Mouse (Mus musculus) liver, adult 2 months (tissue): ENCODE results near the gene Cfap97d1. TPM values are rescaled to one million over a fixed set of nuclear protein-coding genes. Genes with fewer than 3 reads are reported as not detected.

ENCODE experiments used
- DNase-seq: peaks from one replicate; pipeline ENCODE4 v3.0.0-alpha.2; 2011; ENCODE audit warnings: low read depth, low spot score; ENCODE audit errors: extremely low read depth
- H3K27ac ChIP-seq: fragments of 200-500 bp; replicated peaks from 2 replicates; pipeline ENCODE4 v1.5.1; 2012; ENCODE audit warnings: low read depth, mild to moderate bottlenecking, control low read depth, inconsistent platforms, low read length; ENCODE audit not compliant: insufficient read depth
- H3K27me3 ChIP-seq: fragments of 200-500 bp; 2 replicates; pipeline ENCODE4 v1.6.1; 2012; ENCODE audit warnings: mild to moderate bottlenecking, moderate library complexity, low read length, inconsistent platforms; ENCODE audit not compliant: control insufficient read depth, insufficient read depth
- H3K36me3 ChIP-seq: fragments of 200-500 bp; 2 replicates; pipeline ENCODE4 v1.6.1; 2012; ENCODE audit warnings: low read length, inconsistent platforms; ENCODE audit not compliant: control insufficient read depth, insufficient read depth
- H3K4me1 ChIP-seq: fragments of 200-500 bp; 2 replicates; pipeline ENCODE4 v1.6.1; 2011; ENCODE audit warnings: low read length; ENCODE audit not compliant: control insufficient read depth, insufficient read depth
- H3K4me3 ChIP-seq: fragments of 200-500 bp; 2 replicates; pipeline ENCODE4 v1.5.1; 2011; ENCODE audit warnings: low read depth, mild to moderate bottlenecking, control low read depth, low read length, moderate library complexity; ENCODE audit not compliant: insufficient read depth
- H3K79me2 ChIP-seq: fragments of 200-500 bp; 2 replicates; pipeline ENCODE4 v1.6.1; 2012; ENCODE audit warnings: inconsistent platforms, mild to moderate bottlenecking, low read length, moderate library complexity; ENCODE audit not compliant: control insufficient read depth, insufficient read depth
- H3K9ac ChIP-seq: fragments of 200-500 bp; 2 replicates; pipeline ENCODE4 v1.6.1; 2012; ENCODE audit warnings: low read depth, mild to moderate bottlenecking, control low read depth, inconsistent platforms, low read length
- CTCF ChIP-seq: fragments of 200-500 bp; IDR thresholded peaks from 2 replicates; pipeline ENCODE4 v1.5.1; 2011; ENCODE audit warnings: low read depth, low read length, control low read depth
- POLR2A ChIP-seq: fragments of 200-500 bp; IDR thresholded peaks from 2 replicates; pipeline ENCODE4 v1.6.1; 2011; ENCODE audit warnings: low read length, control low read depth; ENCODE audit not compliant: insufficient read depth; ENCODE audit errors: extremely low read depth
- WGBS: fragments of 180-500 bp; shearing (Covaris S2); methylation state at CpG from one replicate; pipeline ENCODE4 v1.1.7; 2018; 5-methylcytosine and 5-hydroxymethylcytosine counted together
- polyA plus RNA-seq: library from polyadenylated mRNA; depleted of rRNA; stranded (reverse); fragments of >200 nt; gene quantifications from 2 replicates; pipeline ENCODE4 v1.2.3, GENCODE M21; 2012
- total RNA-seq: library from RNA; depleted of rRNA; stranded (reverse); fragments of >200 nt; gene quantifications from 2 replicates; pipeline ENCODE4 v1.2.3, GENCODE M21; 2014

Cfap97d1 gene
- total and polyA plus RNA-seq, 2 experiments = not detected

- H3K36me3 ChIP-seq = no peaks in the 10 kb centered on the region
- DNase-seq = no peak
- no peaks in the 10 kb centered on the region for H3K79me2 ChIP-seq
- H3K27me3 ChIP-seq = no peaks in the 10 kb centered on the region
- TF ChIP-seq POLR2A = no peak
- TF ChIP-seq CTCF = no peak
- no peak overlapping the region for H3K27ac ChIP-seq
- WGBS = 55% methylated on average over 5 of the region's 5 CpGs
- H3K4me1 ChIP-seq = no peaks in the 10 kb centered on the region
- H3K9ac ChIP-seq = no peak overlapping the region
- no peak overlapping the region for H3K4me3 ChIP-seq
These were observed 37.6 kb upstream of the Cfap97d1 start for GRCm38 (mm10) chr11:101946525-101946924.

DNA sequence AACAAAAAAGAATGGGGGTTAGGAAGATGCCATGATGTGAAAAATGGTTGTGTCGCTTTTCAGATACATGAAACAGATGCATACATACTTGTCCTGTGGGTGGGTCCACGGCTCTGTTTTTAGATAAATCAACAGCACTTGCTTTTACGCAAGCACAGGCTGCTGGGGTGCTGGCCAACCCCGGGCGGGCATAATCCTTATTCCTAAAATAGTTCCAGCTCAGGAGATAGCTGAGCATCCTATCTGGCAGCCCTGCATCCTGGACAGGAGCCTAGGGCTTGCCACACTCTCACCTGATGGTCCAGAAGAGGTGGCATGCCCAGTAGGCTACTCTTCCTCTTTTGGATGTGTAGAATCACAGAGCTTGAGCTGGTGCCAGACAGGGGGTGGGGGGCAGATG lies 34.1 kb upstream of the Cfap97d1 start:
- Histone ChIP-seq H3K9ac (no peak overlapping the region), H3K36me3 (no peaks in the 10 kb centered on the region), H3K79me2 (no peaks in the 10 kb centered on the region), H3K27ac (no peak overlapping the region), H3K4me1 (no peaks in the 10 kb centered on the region; the same call in 1 of the 2 replicates), H3K4me3 (no peak overlapping the region), H3K27me3 (no peaks in the 10 kb centered on the region)
- WGBS = 65% methylated on average over 5 of the region's 5 CpGs
- no peak for TF ChIP-seq CTCF
- TF ChIP-seq POLR2A = no peak
- DNase-seq = no peak

- no peak for TF ChIP-seq CTCF
- TF ChIP-seq POLR2A = no peak
- Histone ChIP-seq H3K36me3 (no peaks in the 10 kb centered on the region), H3K4me3 (no peak overlapping the region), H3K27ac (peak overlapping the region; percentile 66), H3K9ac (no peak overlapping the region), H3K79me2 (no peaks in the 10 kb centered on the region), H3K27me3 (no peaks in the 10 kb centered on the region), H3K4me1 (no peaks in the 10 kb centered on the region; the same call in 1 of the 2 replicates)
- peak; percentile 29 for DNase-seq
- WGBS = 31% methylated on average over 24 of the region's 24 CpGs
These were observed 31.3 kb upstream of the Cfap97d1 start for GRCm38 (mm10) chr11:101952541-101953341.

GRCm38 (mm10) chr11:101953441-101953840 lies 30.6 kb upstream of the Cfap97d1 start:
- Histone ChIP-seq H3K36me3 (no peaks in the 10 kb centered on the region), H3K27ac (peak overlapping the region; percentile 66), H3K4me3 (no peak overlapping the region), H3K27me3 (no peaks in the 10 kb centered on the region), H3K4me1 (no peaks in the 10 kb centered on the region; the same call in 1 of the 2 replicates), H3K9ac (no peak overlapping the region), H3K79me2 (no peaks in the 10 kb centered on the region)
- WGBS = 38% methylated on average over 4 of the region's 4 CpGs
- TF ChIP-seq POLR2A (no peak), CTCF (no peak)
- DNase-seq = no peak

DNA sequence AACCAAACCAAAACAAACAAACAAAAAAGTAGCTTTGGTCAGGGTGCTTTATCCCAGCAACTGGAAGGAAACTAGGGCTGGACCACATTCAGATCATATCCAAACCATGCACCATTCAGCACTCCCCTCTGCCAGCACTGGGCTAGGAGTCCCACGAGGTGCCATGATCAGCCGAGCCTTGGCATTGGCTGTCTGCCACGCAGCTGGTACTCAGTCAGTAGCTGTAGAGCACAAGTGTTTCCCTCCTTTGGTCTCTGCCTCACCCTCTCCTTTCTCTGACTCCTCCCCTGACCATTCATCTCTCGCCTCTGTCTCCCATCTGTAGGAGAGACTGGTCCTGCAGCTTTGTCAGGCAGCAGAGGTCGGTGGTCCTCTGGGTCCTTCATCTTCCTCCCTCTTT lies 26.6 kb upstream of the Cfap97d1 start:
- TF ChIP-seq CTCF = no peak
- TF ChIP-seq POLR2A = no peak
- Histone ChIP-seq H3K9ac (no peak overlapping the region), H3K27me3 (0 out of 2 replicates have a peak, but pooled peaks cover 3% of the 10 kb centered on the region), H3K4me3 (no peak overlapping the region), H3K27ac (no peak overlapping the region), H3K4me1 (no peaks in the 10 kb centered on the region; the same call in 1 of the 2 replicates), H3K36me3 (no peaks in the 10 kb centered on the region), H3K79me2 (no peaks in the 10 kb centered on the region)
- 68% methylated on average over 5 of the region's 5 CpGs for WGBS
- no peak for DNase-seq

DNA sequence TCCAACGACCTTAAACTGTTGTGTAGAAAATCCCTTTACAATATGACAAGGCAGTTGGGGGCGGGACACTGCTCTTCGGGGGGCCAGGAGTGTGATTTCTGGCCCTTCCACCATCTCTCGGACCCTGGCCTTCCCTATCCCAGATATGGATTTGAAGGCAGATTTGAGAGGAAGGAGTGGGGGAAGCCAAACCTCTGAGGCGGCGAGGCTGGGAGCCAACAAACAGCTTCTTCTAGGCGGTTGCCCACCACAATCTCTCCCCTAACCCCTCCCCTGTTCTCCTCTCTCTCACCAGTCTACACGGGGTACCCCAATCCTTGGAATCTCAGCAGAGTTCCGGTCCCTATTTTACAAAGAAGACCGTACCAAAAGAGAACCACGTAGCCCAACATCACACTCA lies 21.0 kb upstream of the Cfap97d1 start:
- Histone ChIP-seq H3K4me3 (no peak overlapping the region), H3K27ac (no peak overlapping the region), H3K9ac (no peak overlapping the region), H3K36me3 (no peaks in the 10 kb centered on the region), H3K79me2 (no peaks in the 10 kb centered on the region), H3K4me1 (0 out of 2 replicates have a peak, but pooled peaks cover 2% of the 10 kb centered on the region), H3K27me3 (peaks cover 27% of the 10 kb centered on the region)
- TF ChIP-seq CTCF = no peak
- DNase-seq = no peak
- 19% methylated on average over 11 of the region's 11 CpGs for WGBS
